Mouse (Mus musculus) limb, embryonic 15.5 days (tissue): ENCODE results near the gene Myh9. TPM values are rescaled to one million over a fixed set of nuclear protein-coding genes. Genes with fewer than 3 reads are reported as not detected.

Source experiments
- ATAC-seq: fragments of 200-750 bp; cut with Nextera tagmentation; 2 replicates; pipeline ENCODE4 v1.8.0; 2017; ENCODE audit warnings: low read depth, moderate TSS enrichment; ENCODE audit not compliant: insufficient number of reproducible peaks, low FRiP score, low TSS enrichment
- H3K27ac ChIP-seq: fragments of 300-500 bp; sonication (generic); 2 replicates; pipeline ENCODE4 v1.5.1; 2015; ENCODE audit warnings: moderate library complexity, mild to moderate bottlenecking, inconsistent platforms
- H3K27me3 ChIP-seq: fragments of 300-500 bp; sonication (generic); 2 replicates; pipeline ENCODE4 v1.6.1; 2015; ENCODE audit warnings: inconsistent platforms
- H3K36me3 ChIP-seq: fragments of 300-500 bp; sonication (generic); 2 replicates; pipeline ENCODE4 v1.6.1; 2015; ENCODE audit warnings: inconsistent platforms
- H3K4me1 ChIP-seq: fragments of 300-500 bp; sonication (generic); 2 replicates; pipeline ENCODE4 v1.6.1; 2015; ENCODE audit warnings: inconsistent platforms
- H3K4me2 ChIP-seq: fragments of 300-500 bp; sonication (generic); 2 replicates; pipeline ENCODE4 v1.6.1; 2015; ENCODE audit warnings: mild to moderate bottlenecking, inconsistent platforms
- H3K4me3 ChIP-seq: fragments of 300-500 bp; sonication (generic); 2 replicates; pipeline ENCODE4 v1.5.1; 2015; ENCODE audit warnings: mild to moderate bottlenecking, inconsistent platforms
- H3K9ac ChIP-seq: fragments of 300-500 bp; sonication (generic); 2 replicates; pipeline ENCODE4 v1.6.1; 2015; ENCODE audit warnings: inconsistent platforms
- H3K9me3 ChIP-seq: fragments of 300-500 bp; sonication (generic); 2 replicates; pipeline ENCODE4 v1.6.1; 2016; ENCODE audit warnings: inconsistent platforms
- WGBS: fragments of 180-500 bp; shearing (Covaris S2); methylation state at CpG from one replicate; pipeline ENCODE4 v1.1.7; 2015; 5-methylcytosine and 5-hydroxymethylcytosine counted together
- polyA plus RNA-seq: library from polyadenylated mRNA; unstranded; fragments of >200 nt; fragmentation: Nextera tagmentation; extraction: Ambion mirVana; gene quantifications from 2 replicates; pipeline ENCODE4 v1.2.1, GENCODE M21; 2015

Gene Myh9
- polyA plus RNA-seq, 1 experiment from 2014 or later: 44.1 TPM

DNA sequence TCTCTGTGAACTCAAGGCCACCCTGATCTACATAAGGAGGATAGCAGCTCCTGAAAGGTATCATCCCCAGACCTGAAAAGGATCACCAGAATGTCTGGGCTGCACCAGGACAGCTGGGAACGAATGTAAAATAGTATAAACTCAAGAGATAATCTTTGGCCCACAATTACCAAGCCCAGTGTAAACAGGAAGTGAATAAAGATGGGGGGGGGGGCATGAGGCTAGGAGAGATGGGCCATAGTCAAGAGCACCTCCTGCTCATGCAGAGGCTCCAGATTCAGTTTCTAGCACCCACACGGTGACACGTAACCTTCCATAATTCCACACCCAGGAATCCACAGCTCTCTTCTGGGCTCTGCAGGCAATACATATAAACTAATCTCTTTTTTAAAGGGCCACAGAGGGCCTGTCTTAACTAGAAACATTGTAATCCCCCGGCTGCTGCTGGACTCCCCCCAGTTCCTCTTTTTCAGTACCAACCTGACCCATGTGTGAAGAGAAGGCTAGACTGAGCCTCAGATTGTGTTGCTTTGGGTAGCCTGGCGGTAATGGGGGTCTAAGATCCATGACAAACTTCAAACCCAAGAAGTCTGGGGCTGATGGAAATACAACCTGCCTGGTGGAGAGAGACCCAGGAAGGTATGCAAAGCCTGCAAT is 11.4 kb downstream of the Myh9 start:
- H3K4me1 ChIP-seq: peaks cover 47% of the 10 kb centered on the region
- H3K9me3 ChIP-seq: no peaks in the 10 kb centered on the region
- H3K4me2 ChIP-seq: no peak overlapping the region
- peak overlapping the region; percentile 39; the same call in 1 of the 2 replicates for H3K27ac ChIP-seq
- H3K36me3 ChIP-seq: 0 out of 2 replicates have a peak, but pooled peaks cover 14% of the 10 kb centered on the region
- no peak overlapping the region for H3K4me3 ChIP-seq
- no peak overlapping the region for H3K9ac ChIP-seq
- H3K27me3 ChIP-seq: no peaks in the 10 kb centered on the region
- no peak for ATAC-seq
- WGBS: 67% methylated on average over 5 of the region's 5 CpGs

DNA sequence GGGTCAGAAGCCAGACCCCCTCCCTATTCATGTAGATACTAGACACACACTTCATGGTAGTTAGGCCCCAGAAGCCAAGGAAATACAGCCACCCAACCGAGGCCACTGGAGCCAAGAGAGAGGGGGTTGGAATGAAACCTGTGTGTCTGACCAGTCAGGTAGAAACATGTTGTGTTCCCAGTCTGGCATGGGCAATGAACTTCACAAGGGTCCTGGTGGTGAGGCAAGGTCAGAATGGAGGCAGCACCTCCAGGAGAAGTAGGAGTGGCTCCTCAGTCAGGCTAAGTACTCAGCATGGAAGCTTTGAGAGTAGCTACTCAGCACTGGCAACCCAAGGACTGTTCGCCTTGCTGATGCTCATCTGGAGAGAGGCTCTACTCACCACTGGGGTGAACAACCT is 12.4 kb downstream of the Myh9 start:
- 82% methylated on average over 2 of the region's 2 CpGs for WGBS
- Histone ChIP-seq H3K4me3 (no peak overlapping the region), H3K9ac (no peak overlapping the region), H3K36me3 (0 out of 2 replicates have a peak, but pooled peaks cover 14% of the 10 kb centered on the region), H3K4me2 (no peak overlapping the region), H3K27ac (no peak overlapping the region), H3K9me3 (no peaks in the 10 kb centered on the region), H3K4me1 (peaks cover 38% of the 10 kb centered on the region), H3K27me3 (no peaks in the 10 kb centered on the region)
- no peak for ATAC-seq

DNA sequence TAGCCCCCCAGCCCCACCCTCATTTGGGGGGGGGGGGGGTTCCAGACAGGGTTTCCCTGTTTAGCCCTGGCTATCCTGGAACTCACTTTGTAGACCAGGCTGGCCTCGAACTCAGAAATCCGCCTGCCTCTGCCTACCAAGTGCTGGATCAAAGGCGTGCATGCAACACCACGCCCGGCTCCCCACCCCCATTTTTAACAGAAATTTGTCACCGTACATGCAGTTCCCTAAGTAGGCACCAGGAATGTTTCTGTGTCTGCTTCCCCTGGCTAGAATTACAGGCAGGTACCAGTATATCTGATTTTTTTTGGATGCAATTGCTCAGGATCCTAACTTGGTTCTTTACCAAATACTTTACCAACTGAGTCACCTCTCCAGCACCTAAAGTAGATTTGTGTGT is 13.1 kb downstream of the Myh9 start:
- Histone ChIP-seq H3K27ac (no peak overlapping the region), H3K36me3 (0 out of 2 replicates have a peak, but pooled peaks cover 14% of the 10 kb centered on the region), H3K9ac (no peak overlapping the region), H3K4me3 (no peak overlapping the region), H3K27me3 (no peaks in the 10 kb centered on the region), H3K9me3 (no peaks in the 10 kb centered on the region), H3K4me2 (no peak overlapping the region), H3K4me1 (peaks cover 39% of the 10 kb centered on the region)
- no peak for ATAC-seq
- 89% methylated on average over 6 of the region's 6 CpGs for WGBS

GRCm38 (mm10) chr15:77828242-77828641 is 13.7 kb downstream of the Myh9 start:
- Histone ChIP-seq H3K4me2 (no peak overlapping the region), H3K9ac (no peak overlapping the region), H3K27me3 (no peaks in the 10 kb centered on the region), H3K4me1 (peaks cover 40% of the 10 kb centered on the region), H3K36me3 (0 out of 2 replicates have a peak, but pooled peaks cover 14% of the 10 kb centered on the region), H3K9me3 (no peaks in the 10 kb centered on the region), H3K4me3 (no peak overlapping the region), H3K27ac (peak overlapping the region; percentile 60)
- 84% methylated on average over 12 of the region's 12 CpGs for WGBS
- ATAC-seq: no peak

GRCm38 (mm10) chr15:77827794-77828193 is 14.2 kb downstream of the Myh9 start:
- H3K4me1 ChIP-seq: peaks cover 41% of the 10 kb centered on the region
- no peak overlapping the region for H3K4me2 ChIP-seq
- 0 out of 2 replicates have a peak, but pooled peaks cover 14% of the 10 kb centered on the region for H3K36me3 ChIP-seq
- no peak overlapping the region for H3K9ac ChIP-seq
- no peak for ATAC-seq
- H3K9me3 ChIP-seq: no peaks in the 10 kb centered on the region
- H3K27ac ChIP-seq: peak overlapping the region; percentile 60
- no peaks in the 10 kb centered on the region for H3K27me3 ChIP-seq
- WGBS: 19% methylated on average over 6 of the region's 6 CpGs
- H3K4me3 ChIP-seq: no peak overlapping the region

- Histone ChIP-seq H3K4me1 (peaks cover 44% of the 10 kb centered on the region), H3K9me3 (no peaks in the 10 kb centered on the region), H3K27me3 (no peaks in the 10 kb centered on the region), H3K4me3 (no peak overlapping the region), H3K9ac (no peak overlapping the region), H3K36me3 (0 out of 2 replicates have a peak, but pooled peaks cover 11% of the 10 kb centered on the region), H3K27ac (peak overlapping the region; percentile 60), H3K4me2 (no peak overlapping the region)
- no peak for ATAC-seq
- 25% methylated on average over 7 of the region's 7 CpGs for WGBS
Measured at GRCm38 (mm10) chr15:77827379-77827778, 14.6 kb downstream of the Myh9 start.

- H3K9me3 ChIP-seq: no peaks in the 10 kb centered on the region
- no peak overlapping the region for H3K4me2 ChIP-seq
- H3K27ac ChIP-seq: no peak overlapping the region
- no peak overlapping the region for H3K4me3 ChIP-seq
- H3K36me3 ChIP-seq: 0 out of 2 replicates have a peak, but pooled peaks cover 7% of the 10 kb centered on the region
- peaks cover 57% of the 10 kb centered on the region for H3K4me1 ChIP-seq
- no peak overlapping the region for H3K9ac ChIP-seq
- no peaks in the 10 kb centered on the region for H3K27me3 ChIP-seq
- WGBS: 100% methylated on average over 1 of the region's 1 CpGs
- ATAC-seq: no peak
Measured at GRCm38 (mm10) chr15:77825382-77825781, 16.6 kb downstream of the Myh9 start.

GRCm38 (mm10) chr15:77824321-77824720 is 17.7 kb downstream of the Myh9 start:
- 83% methylated on average over 1 of the region's 1 CpGs for WGBS
- no peak overlapping the region for H3K9ac ChIP-seq
- no peaks in the 10 kb centered on the region for H3K27me3 ChIP-seq
- no peaks in the 10 kb centered on the region for H3K9me3 ChIP-seq
- 0 out of 2 replicates have a peak overlapping the region, but pooled peaks have one; percentile 38 for H3K27ac ChIP-seq
- H3K4me1 ChIP-seq: peaks cover 65% of the 10 kb centered on the region
- no peak overlapping the region for H3K4me3 ChIP-seq
- no peak for ATAC-seq
- H3K36me3 ChIP-seq: 0 out of 2 replicates have a peak, but pooled peaks cover 2% of the 10 kb centered on the region
- no peak overlapping the region for H3K4me2 ChIP-seq

- H3K27me3 ChIP-seq: no peaks in the 10 kb centered on the region
- 52% methylated on average over 3 of the region's 3 CpGs for WGBS
Measured at GRCm38 (mm10) chr15:77823634-77824033, 18.3 kb downstream of the Myh9 start.

DNA sequence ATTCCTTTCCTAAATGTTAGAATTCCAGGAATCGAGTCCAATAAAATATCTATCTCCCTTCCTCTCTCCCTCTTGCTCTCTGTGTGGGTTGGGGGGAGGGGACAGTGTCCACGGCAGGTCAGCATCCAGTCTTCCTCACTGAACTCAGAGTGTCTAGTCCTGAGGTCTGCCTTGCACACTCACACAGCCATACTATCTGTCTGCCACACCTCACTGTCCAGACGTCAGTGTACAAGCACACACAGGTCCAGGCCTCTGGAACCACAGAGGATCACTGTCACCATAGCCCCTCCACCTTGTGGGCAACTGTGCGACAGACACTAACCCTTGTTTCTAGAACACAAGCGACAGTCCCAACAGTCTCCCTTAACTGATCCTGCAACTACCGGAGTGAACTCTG is 18.8 kb downstream of the Myh9 start:
- WGBS: 51% methylated on average over 6 of the region's 6 CpGs
- Histone ChIP-seq H3K27ac (0 out of 2 replicates have a peak overlapping the region, but pooled peaks have one; percentile 70), H3K4me1 (peaks cover 73% of the 10 kb centered on the region), H3K4me3 (no peak overlapping the region), H3K4me2 (no peak overlapping the region), H3K36me3 (no peaks in the 10 kb centered on the region), H3K9ac (no peak overlapping the region), H3K27me3 (no peaks in the 10 kb centered on the region), H3K9me3 (no peaks in the 10 kb centered on the region)
- no peak for ATAC-seq

More at GRCm38 (mm10) chr15:77823634-77824033, 18.3 kb downstream of the Myh9 start:
- no peak overlapping the region for H3K4me2 ChIP-seq
- no peak overlapping the region for H3K9ac ChIP-seq
- no peak for ATAC-seq
- H3K9me3 ChIP-seq: no peaks in the 10 kb centered on the region
- H3K4me3 ChIP-seq: no peak overlapping the region
- H3K27ac ChIP-seq: no peak overlapping the region
- H3K4me1 ChIP-seq: peaks cover 71% of the 10 kb centered on the region
- H3K36me3 ChIP-seq: no peaks in the 10 kb centered on the region

- no peak overlapping the region for H3K4me3 ChIP-seq
- WGBS: 43% methylated on average over 2 of the region's 2 CpGs
- no peak overlapping the region for H3K9ac ChIP-seq
- peak overlapping the region; percentile 70 for H3K27ac ChIP-seq
- no peaks in the 10 kb centered on the region for H3K9me3 ChIP-seq
- H3K27me3 ChIP-seq: no peaks in the 10 kb centered on the region
- ATAC-seq: no peak
- H3K36me3 ChIP-seq: no peaks in the 10 kb centered on the region
- H3K4me1 ChIP-seq: peaks cover 73% of the 10 kb centered on the region
- H3K4me2 ChIP-seq: no peak overlapping the region
Measured at GRCm38 (mm10) chr15:77822671-77823070, 19.3 kb downstream of the Myh9 start.

GRCm38 (mm10) chr15:77822057-77822466 is 19.9 kb downstream of the Myh9 start:
- peaks cover 73% of the 10 kb centered on the region for H3K4me1 ChIP-seq

More at GRCm38 (mm10) chr15:77822057-77822466, 19.9 kb downstream of the Myh9 start:
- Histone ChIP-seq H3K4me2 (no peak overlapping the region), H3K4me3 (no peak overlapping the region), H3K9ac (no peak overlapping the region), H3K27me3 (no peaks in the 10 kb centered on the region), H3K36me3 (no peaks in the 10 kb centered on the region), H3K9me3 (no peaks in the 10 kb centered on the region), H3K27ac (peak overlapping the region; percentile 70)
- 0 out of 2 replicates have a peak, but pooled peaks have one; percentile 20 for ATAC-seq
- 44% methylated on average over 5 of the region's 5 CpGs for WGBS
